Mouse (Mus musculus): ENCODE data around the gene Csnk1g1.

- TF ChIP-seq CTCF (IDR thresholded peaks at IDR 0.05; ENCODE audit: control insufficient read depth, insufficient read depth, low read length) (no peak), POLR2A (IDR thresholded peaks at IDR 0.05; ENCODE audit: borderline replicate concordance, control insufficient read depth, low read depth, low read length) (no peak)
Observed at GRCm38 (mm10) chr9:66007603-66008202, 99.0 kb downstream of the Csnk1g1 start.
